Mouse (Mus musculus) adrenal gland, postnatal 0 days (tissue): ENCODE results near the gene Olfr1511. TPM values are rescaled to one million over a fixed set of nuclear protein-coding genes. Genes with fewer than 3 reads are reported as not detected.

Experiments used
- polyA plus RNA-seq: library from polyadenylated mRNA; unstranded; fragments of >200 nt; fragmentation: Nextera tagmentation; extraction: Ambion mirVana; gene quantifications from 2 replicates; pipeline ENCODE4 v1.2.1, GENCODE M21; 2015

Gene Olfr1511
- not detected in 2 replicates for polyA plus RNA-seq

GRCm38 (mm10) chr14:52397279-52397678 is at the start of gene Olfr1511:
Gene Olfr1511 (minus strand): TSS chr14:52397379.

GRCm38 (mm10) chr14:52442690-52443089 is 45.5 kb upstream of the Olfr1511 start, which contains the start of gene Olfr1509:
Gene Olfr1509 (plus strand): TSS chr14:52442990.

GRCm38 (mm10) chr14:52414273-52414672 is 17.1 kb upstream of the Olfr1511 start, which contains the start of gene Olfr1510:
Gene Olfr1510 (minus strand): TSS chr14:52414373.

GRCm38 (mm10) chr14:52379068-52379467 is 18.1 kb downstream of the Olfr1511 start, which contains the start of gene Olfr1512:
Gene Olfr1512 (minus strand): TSS chr14:52379168.

GRCm38 (mm10) chr14:52356308-52356707 is 40.9 kb downstream of the Olfr1511 start, which contains the start of gene Olfr1513:
Gene Olfr1513 (minus strand): TSS chr14:52356408.

Other genes starting within 250 kb of the Olfr1511 start
- gene Supt16, start 200.0 kb downstream of the Olfr1511 start, polyA plus RNA-seq: 17.0 and 23.9 TPM in 2 replicates
- gene Chd8, start 139.6 kb downstream of the Olfr1511 start, polyA plus RNA-seq: 20.6 and 25.1 TPM in 2 replicates
- gene Tox4, start 118.2 kb downstream of the Olfr1511 start, polyA plus RNA-seq: 24.0 and 36.6 TPM in 2 replicates
- gene Rab2b, start 117.8 kb downstream of the Olfr1511 start, polyA plus RNA-seq: 25.4 and 31.6 TPM in 2 replicates
- 18.7 and 20.8 TPM in 2 replicates for gene Mettl3, start 92.3 kb downstream of the Olfr1511 start, polyA plus RNA-seq
- 5.8 TPM in 2 replicates for gene Sall2, start 68.6 kb downstream of the Olfr1511 start, polyA plus RNA-seq
- not detected in 2 replicates for gene Olfr1513, start 41.0 kb downstream of the Olfr1511 start, polyA plus RNA-seq
- gene Olfr1512, start 18.2 kb downstream of the Olfr1511 start, polyA plus RNA-seq: not detected in 2 replicates
- gene Olfr1510, start 17.0 kb upstream of the Olfr1511 start, polyA plus RNA-seq: not detected in 2 replicates
- not detected in 2 replicates for gene Olfr1509, start 45.6 kb upstream of the Olfr1511 start, polyA plus RNA-seq
- not detected in 2 replicates for gene Olfr1508, start 70.1 kb upstream of the Olfr1511 start, polyA plus RNA-seq
- gene Olfr1507, start 98.4 kb upstream of the Olfr1511 start, polyA plus RNA-seq: not detected in 2 replicates